Mouse (Mus musculus): Measurements from ENCODE around the gene Bcl2l12. TPM values are rescaled to one million over a fixed set of nuclear protein-coding genes. Genes with fewer than 3 reads are reported as not detected.
A peak's percentile ranks its signal among the peaks of the same experiment; 100 is the strongest.
"Not testable (repeated sequence)": the region's sequence is repeated elsewhere in the genome, so short reads cannot be mapped to it uniquely, and the experiment has no call there.

Gene Bcl2l12
- polyA plus RNA-seq, 1 experiment from 2014 or later, result 62.9 TPM

DNA sequence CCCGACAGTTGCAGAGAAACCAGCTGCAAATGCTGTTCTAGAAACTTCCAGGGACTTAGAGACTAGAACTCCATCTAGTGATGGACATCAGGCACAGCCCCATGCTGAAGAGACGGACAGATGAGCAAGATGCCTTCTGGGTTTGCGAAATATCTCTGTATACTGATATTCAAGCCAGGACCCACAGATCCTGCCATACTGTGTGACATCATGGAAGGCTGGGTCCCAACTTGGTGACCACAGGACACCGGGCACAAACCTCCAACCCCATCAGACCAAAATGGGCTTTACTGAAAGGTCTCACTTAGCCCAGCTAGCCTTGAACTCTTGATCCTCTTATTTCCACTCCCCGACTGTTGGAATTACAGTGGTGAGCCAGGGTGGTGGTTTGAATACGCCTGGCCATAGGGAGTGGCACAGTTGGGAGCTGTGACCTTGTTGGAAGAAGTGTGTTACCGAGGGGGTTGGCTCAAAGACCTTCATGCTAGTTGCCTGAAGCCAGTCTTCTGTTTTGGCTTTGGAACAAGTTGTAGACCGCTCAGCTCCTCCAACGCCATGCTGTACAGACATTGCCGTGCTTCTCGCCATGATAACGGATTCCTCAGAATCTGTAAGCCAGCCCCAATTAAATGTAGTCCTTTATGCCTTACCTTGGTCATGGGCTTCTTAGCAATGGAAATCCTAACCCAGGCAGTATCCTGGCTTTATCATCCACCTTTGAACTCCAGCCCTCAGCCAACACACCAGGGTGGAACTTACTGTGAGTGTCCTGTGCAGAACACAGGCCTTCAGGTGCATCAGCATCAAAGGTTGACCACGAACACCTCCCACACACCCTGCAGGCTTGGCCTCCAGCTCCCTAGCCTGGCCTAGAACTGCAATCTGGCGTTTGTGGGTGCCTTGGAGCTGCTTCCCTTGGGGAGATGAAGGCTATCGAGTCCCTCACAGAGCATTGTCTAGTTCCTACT lies 26.1 kb upstream of the Bcl2l12 start:
- H3K36me3 ChIP-seq (ENCODE audit: control insufficient read depth, insufficient read depth, low read length), result peaks cover 29% of the 10 kb centered on the region
- no peaks in the 10 kb centered on the region for H3K9me3 ChIP-seq (ENCODE audit: control insufficient read depth, low read depth, low read length)
- no peak overlapping the region for H3K4me2 ChIP-seq (replicated peaks; ENCODE audit: low read depth, low read length)
- ATAC-seq (ENCODE audit: insufficient number of reproducible peaks, insufficient read depth, low FRiP score, low read depth), result no peak
- WGBS, result 85% methylated on average over 15 of the region's 15 CpGs
- no peak overlapping the region for H3K9ac ChIP-seq (replicated peaks; ENCODE audit: low read depth, low read length)
- H3K27ac ChIP-seq (ENCODE audit: low read length), result no peak overlapping the region
- H3K4me1 ChIP-seq (ENCODE audit: control insufficient read depth, insufficient read depth, low read length), result 0 out of 2 replicates have a peak, but pooled peaks cover 2% of the 10 kb centered on the region
- no peak overlapping the region for H3K4me3 ChIP-seq (ENCODE audit: low read depth, low read length)
- no peaks in the 10 kb centered on the region for H3K27me3 ChIP-seq (ENCODE audit: control insufficient read depth, insufficient read depth, low read length)

DNA sequence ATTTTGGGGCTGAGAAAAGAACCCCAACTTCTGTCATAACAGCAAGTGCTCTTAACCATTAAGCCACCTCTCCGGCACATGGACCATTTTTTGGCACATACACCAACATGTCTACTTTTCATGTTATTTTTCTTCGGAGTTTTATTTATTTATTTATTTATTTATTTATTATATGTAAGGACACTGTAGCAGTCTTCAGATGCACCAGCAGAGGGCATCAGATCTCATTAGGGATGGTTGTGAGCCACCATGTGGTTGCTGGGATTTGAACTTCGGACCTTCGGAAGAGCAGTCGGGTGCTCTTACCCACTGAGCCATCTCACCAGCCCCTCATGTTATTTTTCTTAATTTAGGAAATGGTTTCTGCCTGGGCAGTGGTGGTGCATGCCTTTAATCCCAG lies 25.2 kb upstream of the Bcl2l12 start:
- not testable (repeated sequence) for H3K27me3 ChIP-seq (ENCODE audit: control insufficient read depth, insufficient read depth, low read length); H3K4me3 ChIP-seq (ENCODE audit: low read depth, low read length); ATAC-seq (ENCODE audit: insufficient number of reproducible peaks, insufficient read depth, low FRiP score, low read depth); H3K9ac ChIP-seq (replicated peaks; ENCODE audit: low read depth, low read length); H3K9me3 ChIP-seq (ENCODE audit: control insufficient read depth, low read depth, low read length); H3K4me2 ChIP-seq (replicated peaks; ENCODE audit: low read depth, low read length); H3K27ac ChIP-seq (ENCODE audit: low read length); H3K4me1 ChIP-seq (ENCODE audit: control insufficient read depth, insufficient read depth, low read length)
- 78% methylated on average over 5 of the region's 5 CpGs for WGBS
- peaks cover 21% of the 10 kb centered on the region for H3K36me3 ChIP-seq (ENCODE audit: control insufficient read depth, insufficient read depth, low read length)

GRCm38 (mm10) chr7:45020225-45020624 lies 21.7 kb upstream of the Bcl2l12 start:
- Histone ChIP-seq H3K4me3 (ENCODE audit: low read depth, low read length) (no peak overlapping the region), H3K36me3 (ENCODE audit: control insufficient read depth, insufficient read depth, low read length) (no peaks in the 10 kb centered on the region), H3K4me1 (ENCODE audit: control insufficient read depth, insufficient read depth, low read length) (peaks cover 4% of the 10 kb centered on the region; the same call in 1 of the 2 replicates), H3K27me3 (ENCODE audit: control insufficient read depth, insufficient read depth, low read length) (no peaks in the 10 kb centered on the region), H3K4me2 (replicated peaks; ENCODE audit: low read depth, low read length) (no peak overlapping the region), H3K9ac (replicated peaks; ENCODE audit: low read depth, low read length) (no peak overlapping the region), H3K27ac (ENCODE audit: low read length) (no peak overlapping the region), H3K9me3 (ENCODE audit: control insufficient read depth, low read depth, low read length) (no peaks in the 10 kb centered on the region)
- 71% methylated on average over 9 of the region's 9 CpGs for WGBS
- ATAC-seq (ENCODE audit: insufficient number of reproducible peaks, insufficient read depth, low FRiP score, low read depth), result no peak

DNA sequence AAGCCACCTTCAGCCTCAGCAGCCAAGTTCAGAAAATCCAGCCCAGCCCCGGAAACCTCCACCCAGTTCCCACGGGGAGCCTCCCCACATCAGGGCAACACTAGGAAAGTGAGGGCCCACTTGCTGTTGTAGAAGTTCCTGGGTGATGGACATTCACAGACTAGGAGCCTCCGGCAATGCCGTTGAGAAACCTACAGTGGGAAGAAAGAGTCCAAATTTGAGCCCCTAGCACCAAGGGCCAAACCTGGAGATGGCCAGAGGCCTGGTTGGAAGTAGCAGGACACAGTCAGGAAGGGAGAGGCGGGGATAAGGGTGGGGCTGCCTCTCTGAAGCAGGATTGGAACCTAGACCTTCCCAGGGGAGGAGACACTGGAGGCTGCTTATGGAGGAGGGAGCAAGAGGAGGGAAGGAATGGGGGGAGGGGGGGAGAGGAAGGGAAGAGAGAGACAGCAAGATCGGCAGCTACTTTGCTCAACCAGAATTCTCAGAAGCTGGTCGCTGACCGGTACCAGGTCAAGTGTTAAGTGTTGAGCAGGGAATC lies 20.6 kb upstream of the Bcl2l12 start:
- Histone ChIP-seq H3K27me3 (ENCODE audit: control insufficient read depth, insufficient read depth, low read length) (no peaks in the 10 kb centered on the region), H3K4me3 (ENCODE audit: low read depth, low read length) (peak overlapping the region; percentile 97; the same call in 1 of the 2 replicates), H3K4me2 (replicated peaks; ENCODE audit: low read depth, low read length) (peak overlapping the region; percentile 66), H3K27ac (ENCODE audit: low read length) (no peak overlapping the region), H3K9ac (replicated peaks; ENCODE audit: low read depth, low read length) (no peak overlapping the region), H3K9me3 (ENCODE audit: control insufficient read depth, low read depth, low read length) (no peaks in the 10 kb centered on the region), H3K36me3 (ENCODE audit: control insufficient read depth, insufficient read depth, low read length) (no peaks in the 10 kb centered on the region), H3K4me1 (ENCODE audit: control insufficient read depth, insufficient read depth, low read length) (peaks cover 14% of the 10 kb centered on the region; the same call in 1 of the 2 replicates)
- WGBS, result 29% methylated on average over 8 of the region's 8 CpGs
- no peak for ATAC-seq (ENCODE audit: insufficient number of reproducible peaks, insufficient read depth, low FRiP score, low read depth)

GRCm38 (mm10) chr7:45017242-45018061 lies 18.9 kb upstream of the Bcl2l12 start, which contains the start of gene Rras:
Rras (plus strand) TSS chr7:45017961.
- peak within 1 kb of the TSS; percentile 97 for H3K4me3 ChIP-seq (ENCODE audit: low read depth, low read length)
- peaks cover 15% of the 10 kb centered on the region; the same call in 1 of the 2 replicates for H3K4me1 ChIP-seq (ENCODE audit: control insufficient read depth, insufficient read depth, low read length)
- peaks cover 14% of the 10 kb centered on the region for H3K36me3 ChIP-seq (ENCODE audit: control insufficient read depth, insufficient read depth, low read length)
- under 1% methylated on average over 36 of the region's 36 CpGs for WGBS
- peak within 1 kb of the TSS; percentile 59 for H3K9ac ChIP-seq (replicated peaks; ENCODE audit: low read depth, low read length)
- H3K9me3 ChIP-seq (ENCODE audit: control insufficient read depth, low read depth, low read length), result no peaks in the 10 kb centered on the region
- peak within 1 kb of the TSS; percentile 66 for H3K4me2 ChIP-seq (replicated peaks; ENCODE audit: low read depth, low read length)
- ATAC-seq (ENCODE audit: insufficient number of reproducible peaks, insufficient read depth, low FRiP score, low read depth), result peak; percentile 91
- peak within 1 kb of the TSS; percentile 99 for H3K27ac ChIP-seq (ENCODE audit: low read length)
- H3K27me3 ChIP-seq (ENCODE audit: control insufficient read depth, insufficient read depth, low read length), result no peaks in the 10 kb centered on the region

DNA sequence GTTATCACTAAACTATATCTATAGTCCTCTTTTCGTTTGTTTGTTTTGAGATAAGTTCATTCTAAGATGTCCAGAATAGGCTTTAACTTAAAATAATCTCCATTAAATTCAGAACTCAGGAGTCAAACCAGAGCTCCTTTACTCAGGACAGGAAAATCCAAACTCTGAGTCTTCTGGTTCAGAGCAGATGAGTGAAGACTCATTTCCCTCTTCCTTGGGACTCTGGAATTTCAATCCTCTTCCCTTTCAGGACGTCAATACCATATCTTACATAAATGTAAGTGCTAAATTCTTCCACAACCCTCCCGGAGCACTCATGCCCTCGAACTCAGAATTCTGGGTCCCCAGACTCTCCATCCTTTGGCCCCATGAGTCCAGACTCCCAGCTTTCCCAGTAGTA lies 18.2 kb upstream of the Bcl2l12 start:
- no peaks in the 10 kb centered on the region for H3K9me3 ChIP-seq (ENCODE audit: control insufficient read depth, low read depth, low read length)
- WGBS, result 1% methylated on average over 4 of the region's 4 CpGs
- H3K4me3 ChIP-seq (ENCODE audit: low read depth, low read length), result peak overlapping the region; percentile 97
- peaks cover 21% of the 10 kb centered on the region for H3K36me3 ChIP-seq (ENCODE audit: control insufficient read depth, insufficient read depth, low read length)
- H3K27ac ChIP-seq (ENCODE audit: low read length), result peak overlapping the region; percentile 99
- H3K4me2 ChIP-seq (replicated peaks; ENCODE audit: low read depth, low read length), result peak overlapping the region; percentile 66
- ATAC-seq (ENCODE audit: insufficient number of reproducible peaks, insufficient read depth, low FRiP score, low read depth), result no peak
- H3K4me1 ChIP-seq (ENCODE audit: control insufficient read depth, insufficient read depth, low read length), result peaks cover 15% of the 10 kb centered on the region; the same call in 1 of the 2 replicates
- peak overlapping the region; percentile 43 for H3K9ac ChIP-seq (replicated peaks; ENCODE audit: low read depth, low read length)
- no peaks in the 10 kb centered on the region for H3K27me3 ChIP-seq (ENCODE audit: control insufficient read depth, insufficient read depth, low read length)

DNA sequence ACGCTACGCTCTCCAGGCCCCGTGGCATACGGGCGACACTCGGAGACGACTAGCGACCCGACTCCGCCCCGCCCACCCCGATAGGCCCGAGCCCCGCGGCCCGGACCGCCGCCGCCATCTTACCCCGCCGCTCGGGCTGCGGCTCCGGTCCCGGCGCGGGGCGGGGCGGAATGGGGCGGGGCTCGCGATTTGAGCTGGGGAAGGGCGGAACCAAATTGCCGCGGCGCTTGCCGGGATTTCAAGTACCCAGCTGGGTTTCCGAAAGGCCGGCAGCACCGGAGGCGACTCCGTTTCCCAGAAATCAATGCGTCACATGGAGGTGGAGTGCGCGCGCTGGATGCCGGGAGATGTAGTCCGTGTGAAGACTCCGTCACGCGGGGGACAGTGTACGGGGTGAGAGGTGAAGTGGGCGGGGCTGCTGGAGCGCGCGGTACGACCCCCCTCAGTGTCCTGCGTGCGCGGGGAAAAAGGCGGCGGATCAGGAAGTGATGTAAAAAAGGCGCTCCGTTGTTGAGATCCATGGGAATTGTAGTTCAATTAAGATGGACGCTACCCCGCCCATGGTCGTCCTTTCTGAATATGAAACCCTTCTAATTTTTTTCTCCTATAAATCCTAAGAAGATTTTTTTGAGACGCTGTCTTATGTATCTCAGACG lies 17.6 kb upstream of the Bcl2l12 start, which contains the start of gene Scaf1:
Scaf1 (minus strand) TSS at position 407 of the 656 bp plus-strand sequence.
- H3K4me3 ChIP-seq (ENCODE audit: low read depth, low read length), result peak within 1 kb of the TSS; percentile 97
- no peaks in the 10 kb centered on the region for H3K27me3 ChIP-seq (ENCODE audit: control insufficient read depth, insufficient read depth, low read length)
- peak; percentile 88 for ATAC-seq (ENCODE audit: insufficient number of reproducible peaks, insufficient read depth, low FRiP score, low read depth)
- no peaks in the 10 kb centered on the region for H3K9me3 ChIP-seq (ENCODE audit: control insufficient read depth, low read depth, low read length)
- H3K4me2 ChIP-seq (replicated peaks; ENCODE audit: low read depth, low read length), result peak within 1 kb of the TSS; percentile 78
- under 1% methylated on average over 69 of the region's 69 CpGs for WGBS
- H3K36me3 ChIP-seq (ENCODE audit: control insufficient read depth, insufficient read depth, low read length), result peaks cover 27% of the 10 kb centered on the region
- peak within 1 kb of the TSS; percentile 99 for H3K27ac ChIP-seq (ENCODE audit: low read length)
- peaks cover 15% of the 10 kb centered on the region; the same call in 1 of the 2 replicates for H3K4me1 ChIP-seq (ENCODE audit: control insufficient read depth, insufficient read depth, low read length)
- H3K9ac ChIP-seq (replicated peaks; ENCODE audit: low read depth, low read length), result peak within 1 kb of the TSS; percentile 98

Data from stomach, embryonic 14.5 days (tissue).